Mouse (Mus musculus): ENCODE measurements around the gene Rfx8. TPM values are rescaled to one million over a fixed set of nuclear protein-coding genes. Genes with fewer than 3 reads are reported as not detected.

The Rfx8 gene
- not detected for total RNA-seq (2021)

DNA sequence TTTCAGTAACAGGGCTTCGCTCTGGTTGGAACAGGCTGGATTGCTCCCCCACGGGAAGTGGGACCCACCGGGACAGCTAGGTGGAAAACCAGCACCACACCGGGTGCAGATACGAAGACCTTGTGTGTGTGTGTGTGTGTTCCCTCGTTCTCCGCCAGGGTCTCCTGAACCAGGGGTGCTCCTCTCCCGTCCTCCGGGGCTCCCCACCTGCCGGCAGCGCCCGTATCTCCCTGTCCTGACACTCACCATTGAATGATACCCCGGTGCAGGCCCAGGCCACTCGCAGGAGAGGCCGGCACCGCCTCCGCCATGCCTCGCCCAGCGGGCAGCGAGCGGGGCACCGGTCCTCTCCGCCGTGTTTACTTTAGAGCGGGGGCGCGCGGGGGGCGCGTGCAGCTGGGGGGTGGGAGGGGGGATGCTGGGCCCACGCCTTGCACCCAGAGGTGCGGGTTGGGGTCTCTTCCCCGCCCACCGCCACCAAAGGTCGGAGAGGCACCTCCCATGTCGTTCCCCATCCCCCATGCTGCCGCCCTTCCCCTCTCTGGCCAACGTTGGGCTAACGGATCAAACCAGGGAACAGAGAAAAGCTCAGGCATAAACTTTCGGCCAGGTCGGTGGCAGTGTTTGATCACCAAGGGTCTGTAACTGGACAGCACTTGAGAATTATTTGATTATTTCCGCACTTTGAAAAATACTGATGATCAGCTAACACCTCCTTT is at the start of gene Rfx8:
Gene Rfx8 (minus strand): TSS at position 366 of the 719 bp plus-strand sequence.
- DNase-seq (ENCODE audit: extremely low spot score in 1 of 2, low spot score in 2 of 2): no peak
- intact Hi-C loops (cut with DNase I): no loop called here

DNA sequence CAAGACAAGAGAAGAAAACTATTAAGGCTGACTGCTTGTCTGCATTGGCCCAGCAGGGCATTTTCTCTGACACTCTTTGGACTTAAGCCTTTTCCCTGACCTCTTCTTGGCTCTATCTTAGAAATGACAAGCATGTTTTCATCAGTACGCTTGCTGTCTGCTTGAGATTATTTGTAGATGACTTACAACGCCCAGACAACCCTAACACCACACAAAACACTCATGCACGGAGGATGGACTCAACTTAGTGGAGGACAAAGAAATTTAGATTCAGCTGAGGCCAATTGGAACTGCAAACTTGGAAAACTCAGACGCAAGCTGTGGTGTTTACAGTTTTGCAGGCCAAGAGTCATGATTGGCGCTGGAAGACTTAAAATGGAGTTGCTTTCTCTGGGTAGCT is 49.6 kb upstream of the Rfx8 start:
- intact Hi-C loops (cut with DNase I): no loop called here
- DNase-seq (ENCODE audit: extremely low spot score in 1 of 2, low spot score in 2 of 2): no peak

DNA sequence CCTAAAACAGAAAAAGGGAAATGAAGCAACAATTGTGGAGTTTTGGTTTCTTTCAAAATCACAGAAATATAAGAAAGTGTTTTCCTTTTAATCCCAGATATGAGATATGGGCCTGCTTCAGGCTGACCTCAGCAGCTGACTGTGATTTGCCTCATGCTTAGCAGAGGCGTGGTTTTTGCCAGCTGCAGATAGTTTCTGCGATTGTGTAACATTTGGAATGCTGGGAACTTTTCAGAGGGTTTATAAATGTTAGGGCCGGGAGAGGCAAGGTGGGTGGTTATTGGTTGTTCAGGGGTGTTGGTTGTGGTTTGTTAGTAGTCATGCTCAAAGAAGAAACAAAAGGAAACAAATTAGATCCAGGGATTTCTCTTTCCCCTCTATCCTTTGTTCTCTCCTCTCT is 47.2 kb upstream of the Rfx8 start:
- intact Hi-C loops (cut with DNase I): no loop called here
- no peak for DNase-seq (ENCODE audit: extremely low spot score in 1 of 2, low spot score in 2 of 2)

- DNase-seq (ENCODE audit: extremely low spot score in 1 of 2, low spot score in 2 of 2): peak in 1 of 2 experiments; percentile 48
- intact Hi-C loops (cut with DNase I): no loop called here
Observed at GRCm38 (mm10) chr1:39765854-39766493, 45.2 kb upstream of the Rfx8 start.

DNA sequence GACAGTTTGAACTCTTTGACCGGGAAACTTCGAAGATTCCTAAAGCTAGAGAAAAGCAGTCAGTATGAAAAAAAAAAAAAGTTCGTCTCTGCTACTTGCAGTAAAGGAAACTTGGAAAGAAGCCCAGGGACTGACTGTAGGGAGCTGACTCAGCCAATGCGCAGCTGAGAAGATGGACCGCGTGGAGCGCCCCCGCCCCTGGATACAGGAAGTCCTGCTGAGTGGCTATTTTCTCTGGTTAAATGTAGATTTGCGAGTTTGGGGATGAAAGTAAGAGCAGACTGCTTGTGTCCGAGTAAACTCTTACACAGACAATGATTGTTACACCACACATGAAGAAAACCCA is 41.2 kb upstream of the Rfx8 start:
- DNase-seq (ENCODE audit: extremely low spot score in 1 of 2, low spot score in 2 of 2): peak; percentile 87 to 91
- intact Hi-C loops (cut with DNase I): loop anchor here (5.0 kb wide), 1 partner anchor 140 kb away; the partner anchor contains the start of gene Map4k4

- peak; percentile 69 to 82 for DNase-seq (ENCODE audit: extremely low spot score in 1 of 2, low spot score in 2 of 2)
- intact Hi-C loops (cut with DNase I): loop anchor here (5.0 kb wide), 1 partner anchor 141 kb away; the partner anchor contains the start of gene Map4k4
Observed at GRCm38 (mm10) chr1:39761211-39762024, 40.6 kb upstream of the Rfx8 start.

- intact Hi-C loops (cut with DNase I): loop anchor here (5.0 kb wide), 1 partner anchor 142 kb away; the partner anchor contains the start of gene Map4k4
- no peak for DNase-seq (ENCODE audit: extremely low spot score in 1 of 2, low spot score in 2 of 2)
Observed at GRCm38 (mm10) chr1:39760181-39760715, 39.5 kb upstream of the Rfx8 start.

GRCm38 (mm10) chr1:39759231-39760175 is 38.7 kb upstream of the Rfx8 start:
- DNase-seq (ENCODE audit: extremely low spot score in 1 of 2, low spot score in 2 of 2): no peak
- intact Hi-C loops (cut with DNase I): loop anchor here (5.0 kb wide), 1 partner anchor 143 kb away; the partner anchor contains the start of gene Map4k4

DNA sequence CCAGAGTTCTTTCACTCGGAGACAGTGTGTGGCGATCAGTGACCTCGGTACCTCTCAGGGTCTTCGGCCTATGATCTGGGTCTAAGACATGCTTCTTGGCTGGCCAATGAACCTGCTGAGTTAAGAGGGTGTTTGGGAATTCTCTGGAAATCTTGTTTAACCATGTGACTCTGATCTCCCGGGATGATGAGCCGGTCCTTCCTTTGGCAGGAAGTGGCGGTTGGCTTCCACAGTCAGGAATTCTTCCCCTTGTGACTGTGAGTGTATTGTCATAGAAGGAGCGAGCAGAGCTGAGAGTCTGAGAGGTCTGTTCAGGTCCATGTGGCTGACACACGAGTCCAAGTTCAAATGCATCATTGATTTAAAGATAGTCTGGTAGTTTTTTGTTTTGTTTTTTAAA is 37.4 kb upstream of the Rfx8 start:
- intact Hi-C loops (cut with DNase I): no loop called here

GRCm38 (mm10) chr1:39756952-39757351 is 36.2 kb upstream of the Rfx8 start:
- intact Hi-C loops (cut with DNase I): no loop called here

More for the DNA sequence above, 37.4 kb upstream of the Rfx8 start:
- peak in 1 of 2 experiments; percentile 54 for DNase-seq (ENCODE audit: extremely low spot score in 1 of 2, low spot score in 2 of 2)

GRCm38 (mm10) chr1:39754224-39754957 is 33.6 kb upstream of the Rfx8 start:
- intact Hi-C loops (cut with DNase I): no loop called here
- DNase-seq (ENCODE audit: extremely low spot score in 1 of 2, low spot score in 2 of 2): no peak

More at GRCm38 (mm10) chr1:39756952-39757351, 36.2 kb upstream of the Rfx8 start:
- DNase-seq (ENCODE audit: extremely low spot score in 1 of 2, low spot score in 2 of 2): no peak

GRCm38 (mm10) chr1:39751537-39751936 is 30.7 kb upstream of the Rfx8 start:
- intact Hi-C loops (cut with DNase I): no loop called here

DNA sequence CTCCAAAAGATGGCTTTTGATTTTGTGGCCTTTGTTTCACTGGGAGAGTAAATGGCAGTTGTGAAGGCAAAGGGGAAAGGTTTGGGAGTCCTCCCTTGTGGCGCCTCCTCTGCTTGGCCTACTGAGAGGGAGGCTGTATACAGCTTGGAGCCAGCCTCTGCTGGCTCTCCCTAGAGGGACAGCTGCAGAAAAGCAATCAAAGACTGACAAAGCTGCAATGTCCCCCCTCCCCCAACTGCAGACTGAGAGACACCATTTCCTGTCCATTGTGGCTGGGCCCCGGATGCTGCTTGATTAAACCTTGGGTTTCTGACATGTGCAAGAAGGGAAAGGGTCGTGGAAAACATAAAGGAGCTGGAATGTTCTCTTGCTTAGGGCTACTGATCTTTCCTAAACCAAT is 28.9 kb upstream of the Rfx8 start:
- DNase-seq (ENCODE audit: extremely low spot score in 1 of 2, low spot score in 2 of 2): peak in 1 of 2 experiments; percentile 69
- intact Hi-C loops (cut with DNase I): no loop called here

More at GRCm38 (mm10) chr1:39751537-39751936, 30.7 kb upstream of the Rfx8 start:
- no peak for DNase-seq (ENCODE audit: extremely low spot score in 1 of 2, low spot score in 2 of 2)

DNA sequence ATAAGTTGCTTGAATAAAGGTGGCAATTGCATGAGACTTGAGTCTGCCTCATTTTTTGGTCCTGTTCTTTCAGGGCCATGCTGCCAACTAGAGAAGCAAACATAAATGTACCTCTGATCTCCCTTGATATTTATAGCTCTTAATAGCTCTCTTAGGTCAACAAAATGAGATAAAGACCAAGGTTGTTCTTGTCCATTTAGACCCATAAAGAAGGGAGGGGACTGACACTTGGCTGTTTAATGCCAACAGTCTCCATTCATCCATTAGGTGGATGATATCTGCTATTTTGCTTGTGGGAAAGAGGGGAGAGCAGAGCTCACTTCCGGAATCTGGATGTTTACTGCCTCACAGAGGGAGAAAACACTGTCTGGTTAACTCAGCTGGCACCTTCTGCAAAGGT is 28.4 kb upstream of the Rfx8 start:
- no peak for DNase-seq (ENCODE audit: extremely low spot score in 1 of 2, low spot score in 2 of 2)
- intact Hi-C loops (cut with DNase I): no loop called here

DNA sequence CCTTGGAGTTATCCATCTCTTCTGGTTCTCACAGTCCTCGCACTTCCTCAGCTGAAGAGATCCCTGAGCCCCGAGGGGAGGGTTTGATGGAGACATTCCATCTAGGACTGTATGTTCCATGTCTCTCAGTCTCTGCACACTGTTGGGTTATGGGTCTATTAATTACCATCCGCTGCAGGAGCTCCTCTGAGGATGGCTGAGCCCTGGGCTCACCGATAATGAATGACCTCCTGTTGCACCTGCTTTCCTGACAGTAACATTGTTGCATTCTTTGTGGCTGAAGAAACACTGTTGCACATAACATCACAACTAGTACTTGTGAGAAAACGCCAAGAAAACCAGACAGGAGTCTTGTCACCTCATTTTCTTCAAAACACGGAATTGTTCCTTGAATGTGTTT is 27.9 kb upstream of the Rfx8 start:
- intact Hi-C loops (cut with DNase I): no loop called here
- no peak for DNase-seq (ENCODE audit: extremely low spot score in 1 of 2, low spot score in 2 of 2)

DNA sequence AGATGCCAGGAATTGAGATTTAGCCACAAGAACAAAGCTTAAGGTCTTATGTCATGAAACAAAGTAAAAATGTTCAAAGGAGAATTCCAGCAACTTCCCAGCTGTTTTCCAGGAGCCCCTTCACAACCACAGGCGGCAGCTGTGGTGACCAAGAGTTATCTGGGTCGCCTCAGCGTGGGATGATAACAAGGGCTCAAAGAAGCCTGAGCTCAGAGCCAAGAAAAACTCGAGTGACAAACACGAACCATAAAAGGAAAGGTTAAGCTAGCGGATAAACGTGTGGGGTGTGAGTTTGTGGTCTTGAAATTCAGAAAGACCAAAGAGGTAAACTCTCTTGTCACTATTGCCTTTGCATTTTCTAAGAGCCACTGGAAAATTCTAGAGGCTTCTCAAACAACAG is 25.7 kb upstream of the Rfx8 start:
- peak in 1 of 2 experiments; percentile 51 for DNase-seq (ENCODE audit: extremely low spot score in 1 of 2, low spot score in 2 of 2)
- intact Hi-C loops (cut with DNase I): no loop called here

GRCm38 (mm10) chr1:39740948-39741347 is 20.2 kb upstream of the Rfx8 start:
- no peak for DNase-seq (ENCODE audit: extremely low spot score in 1 of 2, low spot score in 2 of 2)
- intact Hi-C loops (cut with DNase I): no loop called here

Data from left cerebral cortex, postnatal 10 days (tissue).